Mouse (Mus musculus) intestine, postnatal 0 days (tissue): Measurements from ENCODE around the gene Klf13. TPM values are rescaled to one million over a fixed set of nuclear protein-coding genes. Genes with fewer than 3 reads are reported as not detected.

Source experiments
- ATAC-seq: fragments of 200-750 bp; cut with Nextera tagmentation; 2 replicates; pipeline ENCODE4 v1.8.0; 2017; ENCODE audit warnings: mild to moderate bottlenecking, moderate TSS enrichment, moderate library complexity
- H3K27ac ChIP-seq: fragments of 300-500 bp; sonication (generic); 2 replicates; pipeline ENCODE4 v1.5.1; 2014; ENCODE audit warnings: mild to moderate bottlenecking, low read depth, low read length, moderate library complexity
- H3K27me3 ChIP-seq: fragments of 300-500 bp; sonication (generic); replicated peaks from 2 replicates; pipeline ENCODE4 v1.6.1; 2014; ENCODE audit warnings: low read length, mixed read lengths; ENCODE audit not compliant: control insufficient read depth, insufficient read depth
- H3K36me3 ChIP-seq: fragments of 300-500 bp; sonication (generic); 2 replicates; pipeline ENCODE4 v1.6.1; 2014; ENCODE audit warnings: mild to moderate bottlenecking, moderate library complexity; ENCODE audit not compliant: control insufficient read depth, insufficient read depth
- H3K4me1 ChIP-seq: fragments of 300-500 bp; sonication (generic); replicated peaks from 2 replicates; pipeline ENCODE4 v1.6.1; 2014; ENCODE audit warnings: antibody characterized with exemption, low read length, mixed read lengths; ENCODE audit not compliant: control insufficient read depth, insufficient read depth
- H3K4me2 ChIP-seq: fragments of 300-500 bp; sonication (generic); replicated peaks from 2 replicates; pipeline ENCODE4 v1.6.1; 2014; ENCODE audit warnings: low read depth, mild to moderate bottlenecking, moderate library complexity
- H3K4me3 ChIP-seq: fragments of 300-500 bp; sonication (generic); 2 replicates; pipeline ENCODE4 v1.5.1; 2014; ENCODE audit warnings: low read depth, low read length
- H3K9ac ChIP-seq: fragments of 300-500 bp; sonication (generic); 2 replicates; pipeline ENCODE4 v1.6.1; 2014; ENCODE audit warnings: mild to moderate bottlenecking, low read depth, low read length
- H3K9me3 ChIP-seq: fragments of 300-500 bp; sonication (generic); 2 replicates; pipeline ENCODE4 v1.6.1; 2016; ENCODE audit warnings: mixed run types; ENCODE audit not compliant: control insufficient read depth
- CTCF ChIP-seq: sonication (generic); IDR thresholded peaks from 2 replicates; pipeline ENCODE4 v1.5.1; 2016; ENCODE audit warnings: low read depth, mild to moderate bottlenecking, control low read depth, antibody characterized with exemption, moderate library complexity
- WGBS: fragments of 180-500 bp; shearing (Covaris S2); extraction: QIAGEN DNeasy Blood & Tissue Kit; methylation state at CpG from one replicate; pipeline ENCODE4 v1.1.7; 2014; 5-methylcytosine and 5-hydroxymethylcytosine counted together
- polyA plus RNA-seq: library from polyadenylated mRNA; unstranded; fragments of >200 nt; fragmentation: Nextera tagmentation; extraction: Ambion mirVana; gene quantifications from 2 replicates; pipeline ENCODE4 v1.2.1, GENCODE M21; 2015

Gene Klf13
- polyA plus RNA-seq, 1 experiment from 2014 or later, result 19.3 TPM

GRCm38 (mm10) chr7:63905642-63906041, 33.1 kb downstream of the Klf13 start:
- Histone ChIP-seq H3K9ac (no peak overlapping the region), H3K27me3 (no peaks in the 10 kb centered on the region), H3K4me1 (peaks cover 8% of the 10 kb centered on the region; the same call in 1 of the 2 replicates), H3K36me3 (no peaks in the 10 kb centered on the region), H3K27ac (peak overlapping the region; percentile 63; the same call in 1 of the 2 replicates), H3K4me3 (no peak overlapping the region), H3K9me3 (no peaks in the 10 kb centered on the region), H3K4me2 (no peak overlapping the region)
- TF ChIP-seq CTCF, result no peak
- peak; percentile 43; the same call in 1 of the 2 replicates for ATAC-seq
- WGBS, result 47% methylated on average over 5 of the region's 5 CpGs

GRCm38 (mm10) chr7:63905190-63905589, 33.5 kb downstream of the Klf13 start:
- peak; percentile 32; the same call in 1 of the 2 replicates for ATAC-seq
- H3K9ac ChIP-seq, result no peak overlapping the region
- H3K27ac ChIP-seq, result peak overlapping the region; percentile 63; the same call in 1 of the 2 replicates
- no peaks in the 10 kb centered on the region for H3K36me3 ChIP-seq
- no peaks in the 10 kb centered on the region for H3K9me3 ChIP-seq
- H3K4me2 ChIP-seq, result no peak overlapping the region
- H3K4me1 ChIP-seq, result peaks cover 6% of the 10 kb centered on the region; the same call in 1 of the 2 replicates
- 47% methylated on average over 2 of the region's 2 CpGs for WGBS
- no peak overlapping the region for H3K4me3 ChIP-seq
- TF ChIP-seq CTCF, result no peak
- no peaks in the 10 kb centered on the region for H3K27me3 ChIP-seq

GRCm38 (mm10) chr7:63903635-63904380, 34.9 kb downstream of the Klf13 start:
- H3K27ac ChIP-seq, result no peak overlapping the region

GRCm38 (mm10) chr7:63902604-63903210, 36.0 kb downstream of the Klf13 start:
- H3K27ac ChIP-seq, result no peak overlapping the region
- H3K4me3 ChIP-seq, result no peak overlapping the region
- H3K27me3 ChIP-seq, result no peaks in the 10 kb centered on the region
- no peaks in the 10 kb centered on the region for H3K36me3 ChIP-seq
- WGBS, result 58% methylated on average over 3 of the region's 3 CpGs
- no peak overlapping the region for H3K4me2 ChIP-seq
- ATAC-seq, result no peak
- H3K9ac ChIP-seq, result no peak overlapping the region
- TF ChIP-seq CTCF, result no peak
- peaks cover 13% of the 10 kb centered on the region for H3K4me1 ChIP-seq
- H3K9me3 ChIP-seq, result no peaks in the 10 kb centered on the region

More at GRCm38 (mm10) chr7:63903635-63904380, 34.9 kb downstream of the Klf13 start:
- TF ChIP-seq CTCF, result no peak
- ATAC-seq, result no peak
- H3K9ac ChIP-seq, result no peak overlapping the region
- no peaks in the 10 kb centered on the region for H3K27me3 ChIP-seq
- H3K4me3 ChIP-seq, result no peak overlapping the region
- H3K36me3 ChIP-seq, result no peaks in the 10 kb centered on the region
- no peak overlapping the region for H3K4me2 ChIP-seq
- no peaks in the 10 kb centered on the region for H3K9me3 ChIP-seq
- H3K4me1 ChIP-seq, result peaks cover 6% of the 10 kb centered on the region; the same call in 1 of the 2 replicates
- WGBS, result 46% methylated on average over 9 of the region's 9 CpGs

GRCm38 (mm10) chr7:63901942-63902341, 36.8 kb downstream of the Klf13 start:
- no peak overlapping the region for H3K9ac ChIP-seq
- H3K9me3 ChIP-seq, result no peaks in the 10 kb centered on the region
- H3K36me3 ChIP-seq, result no peaks in the 10 kb centered on the region
- no peak for ATAC-seq
- no peak overlapping the region for H3K4me2 ChIP-seq
- no peak overlapping the region for H3K27ac ChIP-seq
- H3K4me3 ChIP-seq, result no peak overlapping the region
- TF ChIP-seq CTCF, result no peak
- H3K27me3 ChIP-seq, result no peaks in the 10 kb centered on the region
- 84% methylated on average over 3 of the region's 3 CpGs for WGBS
- H3K4me1 ChIP-seq, result peaks cover 15% of the 10 kb centered on the region

- no peak for ATAC-seq
- WGBS, result 70% methylated on average over 11 of the region's 11 CpGs
- Histone ChIP-seq H3K4me3 (no peak overlapping the region), H3K4me1 (peaks cover 18% of the 10 kb centered on the region), H3K9me3 (no peaks in the 10 kb centered on the region), H3K4me2 (no peak overlapping the region), H3K36me3 (no peaks in the 10 kb centered on the region), H3K9ac (no peak overlapping the region), H3K27me3 (no peaks in the 10 kb centered on the region), H3K27ac (no peak overlapping the region)
- no peak for TF ChIP-seq CTCF
These were observed 37.4 kb downstream of the Klf13 start for GRCm38 (mm10) chr7:63901346-63901745.
